Mouse (Mus musculus): Measurements from ENCODE around the gene B130006D01Rik. TPM values are rescaled to one million over a fixed set of nuclear protein-coding genes. Genes with fewer than 3 reads are reported as not detected.

The B130006D01Rik gene
- polyA plus RNA-seq, 2 experiments = 0.34 to 1.6 TPM

GRCm38 (mm10) chr11:95689544-95689943 lies 33.8 kb upstream of the B130006D01Rik start:
- DNase-seq (ENCODE audit: low spot score) (no peak), ATAC-seq (ENCODE audit: low FRiP score, low read depth) (no peak)
- 84% methylated on average over 3 of the region's 3 CpGs for WGBS
- Histone ChIP-seq H3K36me3 (ENCODE audit: control insufficient read depth, insufficient read depth, low read length) (no peaks in the 10 kb centered on the region), H3K9me3 (ENCODE audit: control insufficient read depth, low read length) (no peaks in the 10 kb centered on the region), H3K4me3 (replicated peaks; ENCODE audit: low read length) (no peak overlapping the region), H3K27me3 (ENCODE audit: control insufficient read depth, insufficient read depth, low read length) (no peaks in the 10 kb centered on the region), H3K4me1 (ENCODE audit: control insufficient read depth, insufficient read depth, low read length) (no peaks in the 10 kb centered on the region; the same call in 1 of the 2 replicates), H3K27ac (replicated peaks; ENCODE audit: low read depth, low read length) (no peak overlapping the region), H3K4me2 (replicated peaks; ENCODE audit: low read depth, low read length, severe bottlenecking) (no peak overlapping the region), H3K9ac (ENCODE audit: low read depth, low read length, severe bottlenecking) (no peak overlapping the region)
- TF ChIP-seq POLR2A (IDR thresholded peaks at IDR 0.05; ENCODE audit: borderline replicate concordance, extremely low read depth, insufficient read depth, insufficient read length) = no peak

GRCm38 (mm10) chr11:95698541-95698940 lies 24.8 kb upstream of the B130006D01Rik start:
- 75% methylated on average over 5 of the region's 5 CpGs for WGBS
- Histone ChIP-seq H3K4me3 (replicated peaks; ENCODE audit: low read length) (no peak overlapping the region), H3K4me1 (ENCODE audit: control insufficient read depth, insufficient read depth, low read length) (no peaks in the 10 kb centered on the region; the same call in 1 of the 2 replicates), H3K36me3 (ENCODE audit: control insufficient read depth, insufficient read depth, low read length) (no peaks in the 10 kb centered on the region), H3K27ac (replicated peaks; ENCODE audit: low read depth, low read length) (no peak overlapping the region), H3K9me3 (ENCODE audit: control insufficient read depth, low read length) (no peaks in the 10 kb centered on the region), H3K9ac (ENCODE audit: low read depth, low read length, severe bottlenecking) (no peak overlapping the region), H3K4me2 (replicated peaks; ENCODE audit: low read depth, low read length, severe bottlenecking) (no peak overlapping the region), H3K27me3 (ENCODE audit: control insufficient read depth, insufficient read depth, low read length) (no peaks in the 10 kb centered on the region)
- ATAC-seq (ENCODE audit: low FRiP score, low read depth) = no peak
- no peak for TF ChIP-seq POLR2A (IDR thresholded peaks at IDR 0.05; ENCODE audit: borderline replicate concordance, extremely low read depth, insufficient read depth, insufficient read length)
- DNase-seq (ENCODE audit: low spot score) = no peak

DNA sequence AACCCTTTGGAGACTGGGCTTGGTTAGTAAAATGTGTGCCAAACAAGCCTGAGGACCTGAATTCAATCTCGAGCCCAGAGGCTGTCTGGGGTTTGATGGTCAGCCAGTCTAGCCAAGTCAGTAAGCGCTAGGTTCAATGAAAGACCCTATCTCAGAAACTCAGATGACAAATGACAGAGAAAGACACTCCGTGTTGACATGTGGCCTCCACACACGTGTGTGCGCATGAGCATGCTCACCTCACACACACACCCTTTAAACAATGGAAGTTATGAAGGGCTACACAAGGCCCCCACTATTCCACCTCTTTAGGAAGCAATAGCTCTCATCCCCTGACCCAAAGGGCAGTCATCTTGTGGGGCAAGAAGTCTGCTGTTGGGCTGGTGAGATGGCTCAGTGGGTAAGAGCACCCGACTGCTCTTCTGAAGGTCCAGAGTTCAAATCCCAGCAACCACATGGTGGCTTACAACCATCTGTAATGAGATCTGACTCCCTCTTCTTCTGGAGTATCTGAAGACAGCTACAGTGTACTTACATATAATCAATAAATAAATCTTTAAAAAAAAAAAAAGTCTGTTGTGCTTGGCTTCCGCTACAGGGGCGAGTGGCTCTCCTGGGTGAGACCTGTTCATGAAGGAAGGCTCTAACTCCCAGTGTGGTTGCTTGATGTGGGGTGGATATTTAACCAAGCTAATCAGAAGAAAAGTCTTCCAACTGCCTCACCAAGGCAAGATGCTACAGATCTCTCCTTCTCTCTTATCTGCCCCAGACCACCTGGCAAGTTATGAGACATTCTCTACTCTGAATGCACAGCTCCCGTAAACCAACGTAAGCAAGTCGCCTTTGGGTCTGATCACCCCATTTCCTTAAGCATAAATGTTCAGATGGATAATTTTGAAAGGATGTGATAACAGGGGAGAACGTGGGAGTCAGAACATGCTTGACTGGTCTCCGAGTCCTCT lies 22.3 kb upstream of the B130006D01Rik start:
- Histone ChIP-seq H3K9ac (ENCODE audit: low read depth, low read length, severe bottlenecking) (no peak overlapping the region), H3K27ac (replicated peaks; ENCODE audit: low read depth, low read length) (no peak overlapping the region), H3K36me3 (ENCODE audit: control insufficient read depth, insufficient read depth, low read length) (no peaks in the 10 kb centered on the region), H3K27me3 (ENCODE audit: control insufficient read depth, insufficient read depth, low read length) (no peaks in the 10 kb centered on the region), H3K4me1 (ENCODE audit: control insufficient read depth, insufficient read depth, low read length) (no peaks in the 10 kb centered on the region; the same call in 1 of the 2 replicates), H3K4me2 (replicated peaks; ENCODE audit: low read depth, low read length, severe bottlenecking) (no peak overlapping the region), H3K9me3 (ENCODE audit: control insufficient read depth, low read length) (no peaks in the 10 kb centered on the region), H3K4me3 (replicated peaks; ENCODE audit: low read length) (no peak overlapping the region)
- WGBS = 89% methylated on average over 13 of the region's 13 CpGs
- DNase-seq (ENCODE audit: low spot score) (no peak), ATAC-seq (ENCODE audit: low FRiP score, low read depth) (no peak)
- no peak for TF ChIP-seq POLR2A (IDR thresholded peaks at IDR 0.05; ENCODE audit: borderline replicate concordance, extremely low read depth, insufficient read depth, insufficient read length)

DNA sequence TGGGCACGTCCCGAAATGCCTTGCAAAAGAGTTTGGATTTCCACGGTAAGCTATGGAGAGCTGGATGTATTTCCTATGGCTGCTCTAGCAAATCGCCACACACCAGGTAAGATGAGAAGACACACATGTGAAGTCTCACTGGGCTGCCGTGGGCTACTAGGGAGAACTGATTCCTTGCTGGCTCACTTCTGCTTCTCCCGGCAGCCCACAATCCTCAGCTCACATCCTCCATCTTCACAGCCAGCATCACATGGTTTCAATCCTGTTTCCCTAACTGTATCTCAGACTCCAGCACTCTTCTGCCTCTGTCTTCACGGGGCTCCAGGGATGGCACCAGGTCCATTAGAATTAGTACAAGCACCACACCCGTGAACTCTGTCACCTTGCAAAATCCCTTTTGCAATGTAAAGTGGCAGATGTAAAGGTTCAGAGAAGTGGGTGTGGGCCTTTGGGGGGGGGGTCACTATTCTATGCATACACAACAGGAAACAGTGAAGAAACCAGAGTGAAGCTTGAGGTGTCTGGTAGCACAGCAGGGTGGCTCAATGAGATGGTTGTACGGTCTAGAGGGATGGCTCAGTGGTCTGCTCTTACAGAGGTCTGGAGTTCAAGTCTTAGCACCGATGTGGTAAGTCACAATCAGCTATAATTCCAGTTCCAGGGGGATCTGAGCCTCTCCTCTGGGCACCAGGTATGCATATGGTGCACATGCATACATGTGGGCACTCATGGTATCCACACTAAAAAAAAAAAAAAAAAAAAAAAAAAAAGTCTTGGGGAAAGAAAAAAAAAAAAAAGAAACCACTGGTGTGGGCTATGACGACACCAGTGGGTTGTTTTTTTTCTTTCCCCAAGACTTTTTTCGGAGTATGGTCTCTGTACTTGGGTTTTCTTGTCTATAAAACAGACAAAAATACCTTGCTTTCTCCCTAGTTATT lies 19.1 kb upstream of the B130006D01Rik start:
- H3K4me3 ChIP-seq (replicated peaks; ENCODE audit: low read length) = no peak overlapping the region
- H3K4me2 ChIP-seq (replicated peaks; ENCODE audit: low read depth, low read length, severe bottlenecking) = no peak overlapping the region
- DNase-seq (ENCODE audit: low spot score) (no peak), ATAC-seq (ENCODE audit: low FRiP score, low read depth) (no peak)
- H3K36me3 ChIP-seq (ENCODE audit: control insufficient read depth, insufficient read depth, low read length) = no peaks in the 10 kb centered on the region
- TF ChIP-seq POLR2A (IDR thresholded peaks at IDR 0.05; ENCODE audit: borderline replicate concordance, extremely low read depth, insufficient read depth, insufficient read length) = no peak
- 83% methylated on average over 12 of the region's 12 CpGs for WGBS
- H3K27ac ChIP-seq (replicated peaks; ENCODE audit: low read depth, low read length) = no peak overlapping the region
- H3K9me3 ChIP-seq (ENCODE audit: control insufficient read depth, low read length) = no peaks in the 10 kb centered on the region
- H3K27me3 ChIP-seq (ENCODE audit: control insufficient read depth, insufficient read depth, low read length) = no peaks in the 10 kb centered on the region
- H3K9ac ChIP-seq (ENCODE audit: low read depth, low read length, severe bottlenecking) = no peak overlapping the region
- no peaks in the 10 kb centered on the region for H3K4me1 ChIP-seq (ENCODE audit: control insufficient read depth, insufficient read depth, low read length)

- ATAC-seq (ENCODE audit: low FRiP score, low read depth) = no peak
- 81% methylated on average over 4 of the region's 4 CpGs for WGBS
Observed at GRCm38 (mm10) chr11:95704970-95705330, 18.4 kb upstream of the B130006D01Rik start.

More at GRCm38 (mm10) chr11:95704970-95705330, 18.4 kb upstream of the B130006D01Rik start:
- Histone ChIP-seq H3K27ac (replicated peaks; ENCODE audit: low read depth, low read length) (no peak overlapping the region), H3K4me2 (replicated peaks; ENCODE audit: low read depth, low read length, severe bottlenecking) (no peak overlapping the region), H3K4me1 (ENCODE audit: control insufficient read depth, insufficient read depth, low read length) (no peaks in the 10 kb centered on the region), H3K27me3 (ENCODE audit: control insufficient read depth, insufficient read depth, low read length) (no peaks in the 10 kb centered on the region), H3K9me3 (ENCODE audit: control insufficient read depth, low read length) (no peaks in the 10 kb centered on the region), H3K36me3 (ENCODE audit: control insufficient read depth, insufficient read depth, low read length) (no peaks in the 10 kb centered on the region), H3K9ac (ENCODE audit: low read depth, low read length, severe bottlenecking) (no peak overlapping the region), H3K4me3 (replicated peaks; ENCODE audit: low read length) (no peak overlapping the region)
- no peak for TF ChIP-seq POLR2A (IDR thresholded peaks at IDR 0.05; ENCODE audit: borderline replicate concordance, extremely low read depth, insufficient read depth, insufficient read length)
- no peak for DNase-seq (ENCODE audit: low spot score)

Measured in limb, embryonic 14.5 days (tissue).